Mouse (Mus musculus): ENCODE results near the gene Mllt3.
A peak's percentile ranks its signal among the peaks of the same experiment; 100 is the strongest.
"Not testable (repeated sequence)": the region's sequence is repeated elsewhere in the genome, so short reads cannot be mapped to it uniquely, and the experiment has no call there.

Gene Mllt3

DNA sequence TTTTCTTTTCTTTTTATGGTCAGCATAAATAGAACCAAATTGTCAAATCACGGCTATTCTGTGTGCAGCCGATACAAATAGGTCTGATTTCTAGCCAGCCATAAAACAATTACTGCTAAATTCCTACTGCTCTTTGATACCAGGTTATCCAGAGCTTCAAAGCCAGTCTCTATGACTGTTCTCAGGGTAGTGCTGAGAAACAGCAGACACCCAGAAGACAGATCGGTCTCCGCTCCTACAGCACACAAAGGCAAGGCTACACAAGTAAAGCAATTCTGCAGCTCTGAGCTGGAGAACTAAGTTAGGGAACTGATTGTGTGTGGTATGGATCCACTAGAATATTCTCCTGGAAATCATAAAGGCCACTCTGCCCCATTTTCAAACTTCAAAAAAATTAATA lies 20.4 kb downstream of the Mllt3 start:
- no peak for DNase-seq (ENCODE audit: low spot score)

DNA sequence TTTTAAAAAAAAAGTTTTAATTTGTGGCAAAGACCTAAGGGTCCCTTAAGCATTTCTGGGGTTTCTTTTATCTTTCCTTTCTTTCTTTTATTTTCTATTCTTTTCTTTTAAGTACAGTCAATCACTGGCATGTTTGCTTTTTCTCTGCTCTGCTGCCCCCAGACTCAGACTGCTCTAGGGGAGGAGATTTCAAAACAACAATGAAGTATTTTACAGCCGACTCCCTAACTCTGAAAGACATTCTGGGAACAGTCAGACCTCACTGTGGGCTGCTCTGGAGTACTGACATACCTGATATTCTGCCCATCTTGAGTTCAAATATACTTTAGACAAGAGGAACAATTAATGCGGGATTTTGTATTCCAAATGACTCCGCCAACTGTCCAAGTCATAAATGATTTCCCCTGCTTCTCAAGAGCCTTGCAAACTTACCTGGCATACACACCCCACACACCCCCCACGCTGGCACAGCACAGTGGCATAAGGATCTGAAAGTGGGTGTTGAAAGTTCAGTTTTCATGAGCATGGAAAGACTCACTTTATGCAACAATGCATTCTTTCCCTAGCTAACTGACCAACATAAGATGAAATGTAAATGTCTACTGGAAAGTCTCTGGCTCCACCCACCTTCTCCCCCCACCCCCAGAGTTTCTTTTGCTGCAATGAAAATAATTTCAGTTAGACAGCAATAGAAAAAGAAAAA lies 21.1 kb downstream of the Mllt3 start:
- DNase-seq (ENCODE audit: low spot score): no peak

DNA sequence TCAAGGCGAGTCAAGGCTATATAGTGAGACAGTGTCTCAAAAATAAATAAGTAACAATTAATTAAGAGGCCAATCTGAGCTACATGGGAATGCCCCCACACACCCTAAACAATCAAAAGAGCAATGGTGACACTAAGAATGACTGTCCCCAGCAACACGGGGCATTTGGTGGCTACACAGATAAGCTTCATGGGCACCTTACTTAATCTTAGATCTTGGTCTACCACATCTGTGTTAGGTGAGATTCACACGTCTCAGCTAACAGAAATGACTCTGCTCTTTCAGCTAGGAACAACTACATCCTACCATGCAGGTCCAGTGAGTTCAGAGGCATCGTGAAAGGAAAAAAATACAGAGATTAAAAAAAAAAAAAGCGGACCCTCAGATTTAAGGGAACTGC lies 22.7 kb downstream of the Mllt3 start:
- no peak for DNase-seq (ENCODE audit: low spot score)

DNA sequence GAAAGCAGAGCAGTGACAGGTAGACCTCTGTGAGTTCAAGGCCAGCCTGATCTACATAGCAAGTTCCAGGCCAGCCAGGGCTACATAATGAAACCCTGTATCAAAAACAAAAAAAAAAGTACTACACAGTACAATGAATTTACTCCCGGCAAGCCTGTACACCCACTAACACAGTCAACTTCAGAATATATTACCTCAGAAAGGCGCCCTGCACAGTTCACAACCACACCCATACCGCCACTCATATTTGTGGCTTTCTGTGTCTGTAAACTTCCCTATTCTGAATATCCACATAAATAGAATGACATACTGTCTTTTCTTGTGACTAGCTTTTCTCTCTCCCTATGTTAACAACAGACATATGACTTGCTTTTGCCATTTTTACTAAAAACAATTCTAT lies 27.4 kb downstream of the Mllt3 start:
- DNase-seq (ENCODE audit: low spot score): no peak

DNA sequence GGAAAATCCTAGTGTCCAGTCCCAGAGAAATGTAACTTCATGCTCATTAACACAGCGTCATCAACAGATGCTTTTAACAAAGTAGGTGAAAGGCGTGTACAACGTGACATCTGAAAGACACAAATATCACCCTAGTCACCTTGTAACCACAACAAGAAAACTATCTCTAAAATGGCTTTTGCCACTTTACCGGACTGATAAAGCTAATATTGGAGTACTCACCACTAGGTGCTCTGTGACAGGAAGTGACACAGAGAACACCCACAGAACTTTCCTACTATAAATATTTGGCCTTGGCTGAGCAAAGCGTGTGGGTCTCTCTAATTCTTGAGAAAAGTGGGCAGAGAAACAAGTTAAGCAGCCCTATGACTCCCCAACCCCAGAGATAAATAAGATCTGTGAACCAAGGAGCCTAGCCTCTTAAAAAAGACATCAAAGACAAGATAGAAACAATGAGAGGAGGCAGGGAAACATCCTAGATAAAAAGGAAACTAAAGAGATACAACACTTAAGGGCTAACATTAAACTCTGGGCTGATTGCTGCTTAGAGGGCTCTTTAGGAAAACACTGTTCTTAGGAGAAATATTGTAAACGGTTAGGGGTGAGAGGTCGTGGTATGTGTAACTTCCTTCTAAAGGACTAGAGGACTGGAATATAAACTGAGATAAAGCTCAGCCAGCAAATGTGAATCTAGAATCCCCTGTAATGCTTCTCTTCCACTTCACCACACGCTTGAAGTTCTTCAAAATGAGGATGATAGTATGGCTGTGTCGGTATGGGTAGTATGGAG lies 29.8 kb downstream of the Mllt3 start:
- DNase-seq (ENCODE audit: low spot score): no peak

DNA sequence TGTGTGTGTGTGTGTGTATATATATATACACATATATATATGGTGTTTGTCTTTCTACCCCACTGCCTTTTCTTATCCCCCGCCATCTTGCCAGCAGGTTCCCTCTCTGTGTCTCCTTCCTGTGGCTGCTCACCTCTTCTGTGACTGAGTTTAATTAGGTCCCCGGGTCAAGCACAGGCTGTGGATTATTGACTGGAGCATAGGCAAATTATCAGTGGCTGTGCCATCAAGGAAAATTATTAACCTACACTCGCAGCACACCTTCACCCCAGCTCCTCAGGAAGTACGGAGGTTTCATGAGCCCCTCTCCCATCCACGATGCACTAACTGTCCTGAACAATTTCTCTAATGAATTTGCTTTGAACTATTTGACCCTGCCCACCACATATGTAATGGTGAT lies 41.5 kb downstream of the Mllt3 start:
- DNase-seq (ENCODE audit: low spot score): no peak

DNA sequence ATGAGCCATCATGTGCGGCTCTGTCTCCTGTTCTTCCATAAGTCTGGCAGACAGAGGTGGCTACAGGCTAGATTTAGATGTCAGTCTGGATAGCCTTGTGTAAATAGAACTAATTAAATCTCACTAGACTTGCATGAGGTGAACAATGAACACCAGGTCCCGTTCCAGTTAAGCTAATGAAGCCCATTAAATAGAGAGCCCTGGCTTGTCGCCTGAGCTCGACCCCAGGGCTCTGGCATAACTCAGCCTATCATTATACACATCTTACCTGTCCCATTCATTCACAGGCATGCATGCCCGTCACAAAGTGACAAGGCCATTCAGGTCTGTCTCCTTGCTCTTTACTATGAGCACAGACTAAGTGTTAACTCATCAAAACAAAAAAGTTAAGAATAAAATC lies 42.2 kb downstream of the Mllt3 start:
- DNase-seq (ENCODE audit: low spot score): no peak

DNA sequence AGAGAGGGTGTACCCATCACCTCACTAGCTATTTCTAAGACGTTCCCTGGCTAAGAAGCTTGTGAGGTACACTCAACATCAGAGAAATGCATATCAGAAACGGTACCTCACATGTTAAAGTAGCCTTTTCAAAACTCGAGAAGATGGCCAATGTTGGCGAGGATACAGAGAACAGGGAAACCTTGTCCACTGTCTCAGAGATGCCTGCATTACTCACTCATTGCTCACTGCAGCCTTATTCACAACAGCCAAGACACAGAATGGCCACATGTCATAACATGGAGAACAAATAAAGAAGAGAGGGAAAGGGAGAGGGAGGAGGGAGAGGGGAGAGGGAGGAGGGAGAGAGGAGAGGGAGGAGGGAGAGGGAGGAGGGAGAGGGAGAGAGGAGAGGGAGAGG lies 47.9 kb downstream of the Mllt3 start:
- peak; percentile 2 for DNase-seq (ENCODE audit: low spot score)

DNA sequence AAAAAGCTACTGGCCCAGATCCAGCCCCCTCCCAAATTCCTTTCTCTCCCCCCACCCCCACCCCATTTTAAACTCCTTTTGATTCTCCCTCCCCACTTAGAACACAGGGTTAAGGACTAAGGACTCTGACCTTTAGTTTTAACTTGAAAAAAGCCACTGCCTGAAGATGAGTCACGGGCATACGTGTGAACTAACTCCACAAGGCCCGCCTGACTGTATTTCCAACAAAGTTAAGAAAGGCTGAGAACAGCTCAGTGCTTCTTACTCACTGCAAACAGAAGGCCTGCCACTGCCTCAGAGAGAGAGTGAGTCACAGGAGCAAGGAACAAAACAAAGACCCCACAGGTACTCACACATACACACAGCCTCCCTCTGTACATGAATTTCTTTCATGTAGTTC lies 48.6 kb downstream of the Mllt3 start:
- peak; percentile 49 for DNase-seq (ENCODE audit: low spot score)

DNA sequence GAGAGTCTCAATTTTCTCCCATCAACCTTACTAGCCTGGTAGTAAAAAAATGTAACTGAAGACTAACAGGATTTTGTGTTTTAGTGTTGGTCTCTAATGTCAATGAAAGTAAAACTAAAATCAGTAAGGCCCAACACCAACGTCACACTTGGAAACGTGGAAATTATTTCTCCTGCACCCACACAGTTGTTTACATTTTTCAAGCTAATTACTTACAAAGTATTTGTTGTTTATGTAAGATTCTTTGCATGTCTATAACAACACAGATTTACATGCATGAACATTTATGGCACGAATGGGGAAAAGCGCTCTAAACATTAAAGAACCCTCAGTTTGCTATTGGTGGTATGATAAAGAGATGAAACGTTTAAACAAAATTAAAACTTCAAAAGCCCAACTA lies 49.1 kb downstream of the Mllt3 start:
- DNase-seq (ENCODE audit: low spot score): no peak

DNA sequence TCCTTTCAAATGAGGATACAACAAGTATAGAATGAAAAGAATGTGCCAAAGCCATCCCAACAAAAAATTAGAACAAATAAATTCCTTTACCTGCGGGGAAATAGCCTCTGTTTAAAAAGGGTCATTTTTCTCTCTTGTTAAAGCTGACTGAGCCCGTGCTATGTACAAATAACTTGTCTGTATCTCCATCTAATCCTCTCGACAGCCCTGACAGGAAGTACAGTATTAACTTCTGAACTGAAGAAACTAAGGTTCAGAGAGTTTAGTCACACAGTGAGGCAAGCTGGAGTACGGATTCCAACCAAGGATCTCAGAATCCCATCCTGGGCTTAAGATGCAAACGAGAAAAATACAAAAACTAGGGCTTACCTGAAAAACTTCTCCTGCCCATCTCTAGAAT lies 50.6 kb downstream of the Mllt3 start:
- DNase-seq (ENCODE audit: low spot score): no peak

DNA sequence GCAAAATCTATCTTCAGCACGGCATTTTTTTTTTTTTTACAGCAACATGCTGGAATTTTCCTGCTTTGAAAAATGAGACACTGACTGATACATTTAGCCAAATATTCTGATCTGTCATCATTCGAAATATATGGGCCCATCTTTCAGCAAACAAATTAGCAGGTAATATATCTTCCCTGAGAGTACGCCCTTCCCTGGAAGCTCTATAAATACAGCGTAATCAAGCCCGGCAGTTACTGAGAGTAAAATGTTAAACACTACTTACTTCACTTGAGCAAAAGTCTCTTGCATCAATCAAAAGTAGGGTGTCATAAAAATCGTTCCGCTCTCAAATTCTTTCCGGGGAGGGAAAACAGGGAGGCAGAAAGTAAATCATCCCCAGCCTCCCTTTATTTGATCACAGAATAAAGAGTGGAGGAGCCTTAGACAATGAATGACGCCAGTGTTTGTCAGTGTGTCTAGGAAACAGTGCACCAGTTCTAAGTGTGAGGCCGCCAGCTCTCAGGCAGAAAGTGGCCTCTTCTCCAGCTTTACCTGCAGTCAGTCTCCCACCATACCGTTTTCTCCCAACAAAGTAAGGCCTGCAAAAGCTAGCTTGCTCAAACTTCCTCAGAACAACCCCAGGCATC lies 55.2 kb downstream of the Mllt3 start:
- DNase-seq (ENCODE audit: low spot score): no peak

DNA sequence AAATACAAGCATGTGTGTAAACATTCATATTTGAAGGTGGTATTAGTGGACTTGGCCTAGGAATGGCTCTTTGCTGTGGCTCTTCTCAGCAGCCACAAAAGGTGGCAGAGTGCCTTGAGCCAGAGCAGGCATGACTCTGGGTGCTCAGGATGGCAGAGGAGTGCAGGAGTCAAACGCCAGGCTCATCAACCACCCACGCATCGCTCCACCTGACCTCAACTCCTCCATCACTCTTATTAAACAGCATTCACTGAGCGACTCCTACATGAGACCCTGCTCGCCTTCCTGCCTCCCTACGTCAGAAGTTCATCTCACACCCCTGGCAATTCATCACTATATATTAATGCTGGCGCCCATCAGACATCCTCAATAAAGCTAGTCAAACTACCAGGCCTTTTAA lies 67.3 kb downstream of the Mllt3 start:
- DNase-seq (ENCODE audit: low spot score): no peak

DNA sequence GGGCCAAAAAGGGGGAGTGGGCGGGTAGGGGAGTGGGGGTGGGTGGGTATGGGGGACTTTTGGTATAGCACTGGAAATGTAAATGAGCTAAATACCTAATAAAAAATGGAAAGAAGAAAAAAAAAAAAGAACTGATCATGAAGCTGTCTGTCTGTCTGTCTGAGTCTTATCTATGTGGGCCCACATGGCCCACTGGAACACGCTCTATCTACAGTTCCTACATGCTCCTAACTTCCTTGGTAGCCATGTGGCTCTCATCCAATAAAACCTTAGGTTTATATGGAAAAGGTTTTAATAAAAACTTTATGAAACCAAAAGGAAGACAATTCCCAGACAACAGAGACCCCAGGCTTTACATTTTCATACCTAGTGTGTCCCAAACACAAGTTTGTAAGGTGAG lies 68.3 kb downstream of the Mllt3 start:
- DNase-seq (ENCODE audit: low spot score): not testable (repeated sequence)

DNA sequence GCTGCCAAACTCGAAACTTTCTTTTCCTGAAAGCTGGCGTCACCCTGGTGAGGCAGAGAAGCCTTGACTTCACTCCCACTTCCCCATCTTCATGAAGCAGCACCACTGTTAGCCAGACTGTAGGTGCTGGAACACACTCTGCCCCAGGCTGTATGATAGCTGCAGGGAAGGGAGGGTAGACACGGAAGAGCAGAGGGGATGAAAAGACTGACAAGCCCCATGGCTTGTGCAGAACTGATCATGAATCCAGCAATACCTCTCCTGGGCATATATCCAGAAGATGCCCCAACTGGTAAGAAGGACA lies 69.4 kb downstream of the Mllt3 start:
- no peak for DNase-seq (ENCODE audit: low spot score)

DNA sequence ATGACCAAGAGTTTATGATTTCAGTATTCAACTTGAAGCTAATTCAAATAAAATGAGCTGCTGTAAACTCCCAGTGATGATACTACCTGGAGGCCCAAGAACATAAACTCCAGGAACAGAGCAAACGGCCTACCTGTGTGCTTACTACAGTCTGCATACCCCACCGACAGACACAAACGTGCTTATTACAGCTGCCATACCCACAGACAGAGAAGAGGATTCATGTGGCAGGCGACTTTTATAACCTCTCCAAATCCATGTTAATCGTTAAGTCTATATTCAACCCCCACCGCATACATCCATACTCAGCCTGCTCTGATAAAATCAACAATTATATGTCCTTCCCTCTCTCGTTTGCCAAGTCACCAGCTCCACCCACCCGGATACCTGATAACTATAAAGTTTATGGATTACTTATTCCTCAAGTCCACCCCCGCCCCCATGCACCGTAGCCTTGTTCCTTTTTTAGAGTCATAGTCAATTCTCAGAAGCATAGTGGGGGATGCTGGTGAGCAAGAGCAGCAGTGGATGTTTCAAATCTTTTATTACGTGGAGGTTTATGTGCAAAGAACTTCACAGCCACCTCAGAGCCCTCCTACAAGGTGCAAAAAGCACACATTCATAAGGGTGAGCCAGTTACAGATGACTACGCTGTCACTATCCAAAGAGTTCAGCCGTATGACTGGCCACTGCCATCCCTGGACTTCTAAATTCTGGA lies 70.0 kb downstream of the Mllt3 start:
- no peak for DNase-seq (ENCODE audit: low spot score)

DNA sequence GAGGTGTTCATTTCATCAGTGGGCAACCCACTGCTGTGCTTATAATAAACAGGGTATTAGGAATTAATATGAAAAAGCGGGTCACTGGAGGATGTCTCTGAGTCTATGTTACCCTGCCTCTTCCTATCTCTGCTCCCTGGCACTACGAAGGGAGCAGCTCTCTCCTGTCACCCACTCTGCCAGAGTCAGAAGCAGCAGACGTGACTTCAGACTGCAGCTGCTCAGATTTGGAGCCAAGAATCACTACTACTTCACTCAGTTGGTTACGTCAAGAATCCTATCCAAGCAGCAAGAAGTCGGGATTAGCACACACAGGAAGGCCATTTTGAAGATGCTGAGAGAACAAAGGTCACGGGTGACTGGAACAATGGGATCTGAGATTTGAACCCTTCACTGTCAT lies 71.3 kb downstream of the Mllt3 start:
- no peak for DNase-seq (ENCODE audit: low spot score)

DNA sequence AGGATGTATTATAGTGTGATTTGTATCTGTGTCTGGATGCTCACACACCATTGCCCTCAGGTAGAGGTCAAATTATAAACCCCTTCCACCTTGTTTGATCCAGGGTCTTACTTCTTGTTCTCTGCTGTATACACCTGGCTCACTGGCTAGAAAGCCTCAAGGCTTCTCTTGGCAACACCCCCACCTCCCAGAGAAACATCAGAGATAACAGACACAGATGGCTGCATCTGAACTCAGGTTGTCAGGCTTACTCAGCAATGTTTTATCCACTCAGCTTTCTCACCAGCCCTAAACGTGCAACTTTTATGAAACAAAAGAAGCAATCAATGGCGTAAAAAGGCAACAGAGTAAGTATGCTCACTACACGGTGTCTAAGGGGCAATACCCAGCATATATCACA lies 75.3 kb downstream of the Mllt3 start:
- no peak for DNase-seq (ENCODE audit: low spot score)

DNA sequence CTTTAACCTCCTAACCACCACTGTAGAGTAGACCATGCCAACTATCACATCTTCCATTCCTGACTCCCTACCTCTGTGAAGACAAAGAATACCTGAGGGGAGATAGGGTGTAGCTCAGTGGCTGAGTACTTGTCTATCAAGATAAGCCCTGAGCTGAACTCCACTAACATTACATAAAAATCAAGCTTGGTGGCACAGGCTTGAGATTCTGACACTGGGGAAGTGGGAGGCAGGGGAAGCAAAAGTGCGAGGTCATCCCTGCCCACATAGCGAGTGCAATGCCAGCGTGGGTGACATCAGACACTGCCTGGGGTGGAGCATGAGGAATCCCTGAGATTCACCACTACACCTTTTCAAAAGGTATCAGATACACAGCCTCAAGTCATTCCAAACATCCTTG lies 76.0 kb downstream of the Mllt3 start:
- DNase-seq (ENCODE audit: low spot score): no peak

DNA sequence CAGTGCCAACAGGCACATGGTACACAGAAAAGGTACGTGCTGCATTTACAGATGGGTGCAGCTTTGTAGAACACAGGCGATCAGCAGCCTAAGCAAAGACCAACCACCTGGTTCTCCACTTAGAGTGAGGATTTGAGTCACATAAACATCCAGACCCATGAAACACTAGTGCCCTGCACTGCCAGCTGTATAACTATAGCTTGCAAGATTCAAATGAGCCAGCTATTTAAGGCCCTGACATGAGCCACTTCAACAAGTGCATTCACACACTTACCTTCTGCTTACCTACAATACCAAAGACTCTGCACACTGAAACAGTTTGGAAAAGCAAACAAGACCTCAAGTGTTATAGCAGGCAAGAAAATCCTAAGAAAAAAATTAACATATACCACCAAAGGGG lies 78.0 kb downstream of the Mllt3 start:
- no peak for DNase-seq (ENCODE audit: low spot score)

DNA sequence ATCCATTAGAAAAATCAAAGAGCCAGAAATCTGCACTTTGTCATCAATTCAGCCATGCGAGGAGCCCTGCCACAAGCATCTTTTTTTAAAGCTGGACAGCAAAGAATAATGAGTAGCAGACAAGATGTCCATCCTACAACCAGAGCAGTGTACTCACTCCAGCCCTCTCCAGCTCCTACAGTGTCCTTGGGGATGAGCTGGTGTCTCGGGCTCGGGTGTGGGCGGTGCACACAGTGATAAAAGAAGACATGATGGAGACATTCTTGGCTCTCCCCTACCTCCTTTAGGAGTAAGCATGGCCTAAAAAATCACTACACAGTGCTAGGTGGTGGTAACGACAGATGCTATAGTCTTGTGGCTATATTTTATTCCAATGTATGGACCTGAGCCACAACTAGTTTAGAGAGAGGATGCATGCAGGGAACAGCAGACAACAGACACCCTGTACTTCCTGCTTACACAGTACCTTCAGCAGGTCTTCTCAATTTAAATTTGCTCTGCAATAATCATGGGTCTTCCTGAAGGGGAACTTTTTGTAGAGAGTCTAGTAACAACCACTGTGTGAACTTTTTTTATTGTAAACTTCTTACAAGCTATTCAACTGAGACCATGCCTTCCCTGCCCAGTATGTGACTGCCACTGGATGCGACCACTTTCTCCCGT lies 78.6 kb downstream of the Mllt3 start:
- no peak for DNase-seq (ENCODE audit: low spot score)

DNA sequence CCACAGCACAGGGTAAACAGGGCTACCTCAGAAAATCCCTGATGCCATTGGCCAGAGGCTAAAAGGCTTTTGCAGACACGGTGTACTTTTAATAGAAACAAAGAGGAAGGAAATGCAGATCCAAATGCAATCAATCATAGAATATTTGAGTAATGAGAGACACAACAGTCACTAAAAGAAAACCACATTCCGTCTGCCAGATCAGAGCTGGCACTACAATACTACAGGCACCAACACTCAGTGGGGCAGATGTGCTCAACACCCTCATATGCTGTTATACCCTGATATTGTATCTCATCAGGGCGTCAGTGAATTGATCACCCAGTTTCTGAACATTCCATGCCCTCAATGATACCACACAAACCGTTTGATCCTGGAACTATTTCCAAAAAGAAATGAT lies 79.4 kb downstream of the Mllt3 start:
- DNase-seq (ENCODE audit: low spot score): no peak
